Mouse (Mus musculus) monocyte, adult 2 months (primary cell): Measurements from ENCODE around the gene Nfxl1.

Source experiments
- DNase-seq, 2 experiments: peaks; one replicate each; pipeline ENCODE4 v3.0.0; 2022; ENCODE audit warnings: low spot score in 2 of 2, low read depth in 1 of 2

Gene Nfxl1

GRCm38 (mm10) chr5:72501763-72502162 is 57.7 kb downstream of the Nfxl1 start:
- DNase-seq = no peak

- DNase-seq = no peak
Measured at GRCm38 (mm10) chr5:72498271-72498670, 61.2 kb downstream of the Nfxl1 start.

DNA sequence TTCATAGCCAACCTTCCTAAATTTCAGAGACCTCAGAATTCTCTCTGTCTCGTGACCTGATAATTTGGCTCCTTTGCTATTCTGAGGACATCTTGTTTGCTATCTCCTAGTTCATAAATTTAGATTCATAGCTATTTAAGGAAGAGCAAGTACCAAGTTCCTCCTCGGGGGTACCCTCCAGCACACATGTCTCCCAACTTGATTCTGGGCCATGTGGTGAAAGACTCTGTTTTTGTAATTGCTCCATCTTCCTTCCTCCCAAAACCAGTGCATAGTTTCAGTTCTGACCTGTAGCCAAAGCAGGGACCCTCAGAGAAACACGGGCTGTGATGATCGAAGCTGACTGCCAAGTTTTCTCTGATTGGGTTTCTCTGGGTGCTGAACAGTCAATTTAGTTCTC is 62.7 kb downstream of the Nfxl1 start:
- DNase-seq = no peak

GRCm38 (mm10) chr5:72493906-72494305 is 65.6 kb downstream of the Nfxl1 start:
- no peak for DNase-seq

DNA sequence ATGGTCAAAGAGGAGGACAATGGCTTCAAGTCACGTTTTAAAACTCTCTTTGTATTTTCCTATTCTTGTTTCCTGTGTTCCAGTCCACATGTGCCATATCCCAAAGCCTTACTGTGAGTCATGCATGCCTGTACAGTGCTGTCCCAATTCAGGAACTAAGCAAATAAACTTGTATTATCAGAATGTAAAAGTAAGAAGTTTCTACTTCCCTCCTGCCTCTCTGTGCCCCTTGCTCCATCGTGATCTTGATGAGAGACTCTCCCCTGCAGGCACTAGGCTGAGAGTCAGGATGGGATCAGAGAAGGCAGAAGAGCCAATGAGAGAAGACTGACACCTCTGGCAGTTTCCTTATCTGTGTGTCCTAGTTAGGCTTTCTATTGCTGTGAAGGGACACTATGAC is 68.3 kb downstream of the Nfxl1 start:
- no peak for DNase-seq

DNA sequence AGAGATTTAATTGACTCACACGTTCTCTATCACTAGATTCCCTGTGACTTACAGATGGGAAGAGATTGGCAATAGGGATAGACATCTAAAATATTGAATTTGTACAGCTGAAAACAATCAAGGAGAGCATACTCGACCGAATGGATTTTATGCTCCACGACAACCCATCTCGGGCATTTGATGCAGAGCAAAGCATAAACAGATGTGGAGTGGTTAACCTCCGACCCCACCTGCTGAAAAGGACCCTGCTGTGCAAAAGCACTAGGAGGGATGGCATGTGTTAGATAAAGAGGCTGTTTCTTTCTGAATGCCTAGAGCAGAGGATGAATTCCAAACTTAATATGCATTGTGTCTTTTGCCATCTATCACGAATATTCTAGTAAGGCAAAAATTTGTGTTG is 79.0 kb downstream of the Nfxl1 start:
- no peak for DNase-seq

DNA sequence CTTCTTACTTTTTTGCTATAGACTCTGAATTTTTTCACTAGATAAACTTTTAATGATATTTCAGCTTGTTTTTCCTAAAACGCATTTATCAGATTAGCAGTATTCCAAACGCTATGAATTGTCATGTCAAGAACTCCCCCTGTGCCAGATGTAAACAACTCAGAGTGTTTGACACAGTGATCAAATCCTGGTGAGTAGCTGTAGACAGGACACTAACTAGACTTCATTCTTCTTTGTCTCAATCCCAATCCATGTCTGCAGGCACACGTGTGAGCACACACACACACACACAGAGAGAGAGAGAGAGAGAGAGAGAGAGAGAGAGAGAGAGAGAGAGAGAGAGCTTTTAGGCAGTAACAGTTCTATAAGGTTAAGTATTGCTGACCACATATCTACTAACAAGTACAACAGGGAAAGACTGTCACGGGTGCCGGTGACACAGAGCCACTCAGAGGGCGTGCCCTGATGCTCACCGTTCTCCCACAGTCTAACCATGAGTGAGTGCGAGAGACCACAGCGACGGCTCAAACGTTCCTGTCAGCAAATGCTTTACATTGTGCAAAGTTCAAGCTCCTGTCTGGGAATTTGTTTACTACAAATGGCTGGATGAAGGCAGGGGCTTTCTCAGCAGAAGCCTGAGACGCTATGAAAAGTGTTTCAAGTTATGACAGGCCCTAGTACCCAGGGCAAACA is 87.0 kb downstream of the Nfxl1 start:
- DNase-seq = no peak

DNA sequence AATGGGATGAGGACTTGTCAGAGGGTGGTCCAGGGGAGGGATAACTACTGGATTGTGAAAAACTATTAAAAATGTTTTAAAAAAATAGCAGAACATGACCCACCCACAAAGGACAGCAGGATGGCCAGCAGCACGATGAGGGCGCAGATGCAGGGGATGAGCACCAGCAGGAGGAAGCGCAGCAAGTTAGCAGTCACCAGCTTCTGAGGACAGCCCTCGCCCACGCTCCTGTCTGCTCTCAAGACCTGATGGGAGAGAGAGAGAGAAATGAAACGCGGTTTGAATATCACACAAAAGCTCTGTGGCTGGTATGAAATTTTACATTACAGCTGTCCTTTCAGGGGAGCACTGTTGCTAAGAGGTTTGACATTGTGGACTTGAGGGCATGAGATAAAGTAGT is 87.7 kb downstream of the Nfxl1 start:
- DNase-seq = no peak

DNA sequence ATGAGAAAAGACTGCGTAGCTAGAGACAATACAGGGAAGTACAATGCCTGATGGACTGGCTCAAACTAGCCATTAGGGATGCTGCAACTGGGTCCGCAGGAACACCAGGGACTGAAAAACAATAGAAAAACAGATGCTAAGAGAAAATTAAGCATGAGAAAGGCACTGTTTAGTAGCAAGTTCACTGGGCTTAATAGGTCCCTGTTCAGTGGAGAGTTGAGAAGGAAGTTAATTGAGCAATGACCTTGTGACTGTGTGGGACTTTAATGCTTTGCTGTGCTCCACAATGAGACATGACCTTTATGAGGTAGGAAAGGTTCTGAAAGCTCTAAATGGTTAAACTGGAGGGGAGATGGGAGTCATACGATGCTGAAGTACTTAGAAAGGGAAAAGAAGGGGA is 94.6 kb downstream of the Nfxl1 start:
- DNase-seq = no peak
